Mouse (Mus musculus) midbrain, embryonic 11.5 days (tissue): ENCODE results near the gene Fam69b. TPM values are rescaled to one million over a fixed set of nuclear protein-coding genes. Genes with fewer than 3 reads are reported as not detected.

Experiments
- ATAC-seq: fragments of 200-750 bp; cut with Nextera tagmentation; 2 replicates; pipeline ENCODE4 v1.8.0; 2017; ENCODE audit warnings: moderate TSS enrichment, moderate library complexity; ENCODE audit not compliant: low FRiP score
- DNase-seq: peaks from one replicate; pipeline ENCODE4 v3.0.0; 2015; ENCODE audit warnings: low spot score; ENCODE audit errors: missing footprints
- H3K27ac ChIP-seq: fragments of 300-500 bp; sonication (generic); 2 replicates; pipeline ENCODE4 v1.5.1; 2014; ENCODE audit warnings: low read depth, low read length
- H3K27me3 ChIP-seq: fragments of 300-500 bp; sonication (generic); 2 replicates; pipeline ENCODE4 v1.6.1; 2014; ENCODE audit warnings: mild to moderate bottlenecking, low read length, moderate library complexity, mixed read lengths; ENCODE audit not compliant: control insufficient read depth, insufficient read depth
- H3K36me3 ChIP-seq: fragments of 300-500 bp; sonication (generic); 2 replicates; pipeline ENCODE4 v1.6.1; 2014; ENCODE audit warnings: mild to moderate bottlenecking, low read length, moderate library complexity, mixed read lengths; ENCODE audit not compliant: control insufficient read depth, insufficient read depth
- H3K4me1 ChIP-seq: fragments of 300-500 bp; sonication (generic); 2 replicates; pipeline ENCODE4 v1.6.1; 2014; ENCODE audit warnings: low read length; ENCODE audit not compliant: control insufficient read depth, insufficient read depth
- H3K4me2 ChIP-seq: fragments of 300-500 bp; sonication (generic); 2 replicates; pipeline ENCODE4 v1.6.1; 2014; ENCODE audit warnings: mild to moderate bottlenecking, moderate library complexity
- H3K4me3 ChIP-seq: fragments of 300-500 bp; sonication (generic); 2 replicates; pipeline ENCODE4 v1.5.1; 2014; ENCODE audit warnings: low read depth, low read length
- H3K9ac ChIP-seq: fragments of 300-500 bp; sonication (generic); 2 replicates; pipeline ENCODE4 v1.6.1; 2014; ENCODE audit warnings: low read length
- H3K9me3 ChIP-seq: fragments of 300-500 bp; sonication (generic); 2 replicates; pipeline ENCODE4 v1.6.1; 2016; ENCODE audit warnings: low read length; ENCODE audit not compliant: control insufficient read depth
- WGBS: fragments of 180-500 bp; shearing (Covaris S2); extraction: QIAGEN DNeasy Blood & Tissue Kit; methylation state at CpG from one replicate; pipeline ENCODE4 v1.1.7; 2014; 5-methylcytosine and 5-hydroxymethylcytosine counted together
- polyA plus RNA-seq: library from polyadenylated mRNA; unstranded; fragments of >200 nt; fragmentation: Nextera tagmentation; extraction: Ambion mirVana; gene quantifications from 2 replicates; pipeline ENCODE4 v1.2.1, GENCODE M21; 2014

Fam69b gene
- polyA plus RNA-seq, 1 experiment from 2014 or later, result 47.4 TPM

- Histone ChIP-seq H3K9ac (no peak overlapping the region), H3K4me2 (no peak overlapping the region), H3K4me3 (no peak overlapping the region), H3K4me1 (no peaks in the 10 kb centered on the region), H3K9me3 (no peaks in the 10 kb centered on the region), H3K36me3 (no peaks in the 10 kb centered on the region), H3K27ac (no peak overlapping the region), H3K27me3 (no peaks in the 10 kb centered on the region)
- DNase-seq (no peak), ATAC-seq (no peak)
- WGBS, result 79% methylated on average over 6 of the region's 6 CpGs
Measured at GRCm38 (mm10) chr2:26594934-26595724, 33.1 kb upstream of the Fam69b start.

GRCm38 (mm10) chr2:26595725-26596435 is 32.4 kb upstream of the Fam69b start:
- Histone ChIP-seq H3K9ac (no peak overlapping the region), H3K4me1 (no peaks in the 10 kb centered on the region), H3K27me3 (no peaks in the 10 kb centered on the region), H3K27ac (no peak overlapping the region), H3K36me3 (no peaks in the 10 kb centered on the region), H3K4me3 (no peak overlapping the region), H3K9me3 (no peaks in the 10 kb centered on the region), H3K4me2 (no peak overlapping the region)
- no peak for ATAC-seq
- no peak for DNase-seq
- WGBS, result 89% methylated on average over 11 of the region's 11 CpGs

GRCm38 (mm10) chr2:26596898-26597297 is 31.4 kb upstream of the Fam69b start:
- Histone ChIP-seq H3K27me3 (no peaks in the 10 kb centered on the region), H3K27ac (no peak overlapping the region), H3K4me2 (no peak overlapping the region), H3K36me3 (no peaks in the 10 kb centered on the region), H3K9me3 (no peaks in the 10 kb centered on the region), H3K4me1 (no peaks in the 10 kb centered on the region), H3K9ac (no peak overlapping the region), H3K4me3 (no peak overlapping the region)
- ATAC-seq (no peak), DNase-seq (no peak)
- WGBS, result 97% methylated on average over 3 of the region's 3 CpGs

GRCm38 (mm10) chr2:26597810-26598209 is 30.4 kb upstream of the Fam69b start:
- Histone ChIP-seq H3K36me3 (no peaks in the 10 kb centered on the region), H3K27me3 (peaks cover 4% of the 10 kb centered on the region), H3K9ac (no peak overlapping the region), H3K4me2 (no peak overlapping the region), H3K4me1 (no peaks in the 10 kb centered on the region), H3K4me3 (no peak overlapping the region), H3K27ac (no peak overlapping the region), H3K9me3 (no peaks in the 10 kb centered on the region)
- DNase-seq, result no peak
- WGBS, result 92% methylated on average over 2 of the region's 2 CpGs
- ATAC-seq, result no peak

- H3K4me1 ChIP-seq, result peaks cover 2% of the 10 kb centered on the region
- 90% methylated on average over 3 of the region's 3 CpGs for WGBS
- no peak overlapping the region for H3K27ac ChIP-seq
- ATAC-seq (no peak), DNase-seq (no peak)
- no peaks in the 10 kb centered on the region for H3K36me3 ChIP-seq
- peaks cover 11% of the 10 kb centered on the region for H3K27me3 ChIP-seq
- no peak overlapping the region for H3K4me3 ChIP-seq
- H3K9ac ChIP-seq, result no peak overlapping the region
- no peaks in the 10 kb centered on the region for H3K9me3 ChIP-seq
- no peak overlapping the region for H3K4me2 ChIP-seq
Measured at GRCm38 (mm10) chr2:26598462-26598861, 29.8 kb upstream of the Fam69b start.

- Histone ChIP-seq H3K9ac (no peak overlapping the region), H3K9me3 (no peaks in the 10 kb centered on the region), H3K27me3 (peaks cover 24% of the 10 kb centered on the region), H3K27ac (no peak overlapping the region), H3K36me3 (no peaks in the 10 kb centered on the region), H3K4me1 (peaks cover 9% of the 10 kb centered on the region), H3K4me2 (no peak overlapping the region), H3K4me3 (no peak overlapping the region)
- ATAC-seq (no peak), DNase-seq (no peak)
- 83% methylated on average over 4 of the region's 4 CpGs for WGBS
Measured at GRCm38 (mm10) chr2:26599965-26600364, 28.3 kb upstream of the Fam69b start.

- Histone ChIP-seq H3K4me2 (no peak overlapping the region), H3K27ac (no peak overlapping the region), H3K4me3 (no peak overlapping the region), H3K36me3 (no peaks in the 10 kb centered on the region), H3K27me3 (peaks cover 24% of the 10 kb centered on the region), H3K4me1 (peaks cover 9% of the 10 kb centered on the region), H3K9me3 (no peaks in the 10 kb centered on the region), H3K9ac (no peak overlapping the region)
- 81% methylated on average over 2 of the region's 2 CpGs for WGBS
- DNase-seq (no peak), ATAC-seq (no peak)
Measured at GRCm38 (mm10) chr2:26600664-26601063, 27.6 kb upstream of the Fam69b start.

GRCm38 (mm10) chr2:26601595-26601994 is 26.7 kb upstream of the Fam69b start:
- Histone ChIP-seq H3K9me3 (no peaks in the 10 kb centered on the region), H3K4me1 (peaks cover 9% of the 10 kb centered on the region), H3K9ac (no peak overlapping the region), H3K27me3 (peaks cover 26% of the 10 kb centered on the region), H3K4me2 (no peak overlapping the region), H3K27ac (no peak overlapping the region), H3K4me3 (no peak overlapping the region), H3K36me3 (no peaks in the 10 kb centered on the region)
- ATAC-seq (no peak), DNase-seq (no peak)
- WGBS, result 74% methylated on average over 1 of the region's 1 CpGs

GRCm38 (mm10) chr2:26602631-26603030 is 25.6 kb upstream of the Fam69b start:
- Histone ChIP-seq H3K9me3 (no peaks in the 10 kb centered on the region), H3K4me1 (peaks cover 9% of the 10 kb centered on the region), H3K4me3 (no peak overlapping the region), H3K9ac (no peak overlapping the region), H3K4me2 (no peak overlapping the region), H3K36me3 (no peaks in the 10 kb centered on the region), H3K27ac (no peak overlapping the region), H3K27me3 (peaks cover 26% of the 10 kb centered on the region)
- no peak for DNase-seq
- no peak for ATAC-seq
- WGBS, result 88% methylated on average over 5 of the region's 5 CpGs
